Mouse (Mus musculus) kidney, adult 9 months (tissue): ENCODE data around the gene Golga3.

ENCODE experiments used
- DNase-seq: peaks from one replicate; pipeline ENCODE4 v3.0.0; 2022

Golga3 gene

DNA sequence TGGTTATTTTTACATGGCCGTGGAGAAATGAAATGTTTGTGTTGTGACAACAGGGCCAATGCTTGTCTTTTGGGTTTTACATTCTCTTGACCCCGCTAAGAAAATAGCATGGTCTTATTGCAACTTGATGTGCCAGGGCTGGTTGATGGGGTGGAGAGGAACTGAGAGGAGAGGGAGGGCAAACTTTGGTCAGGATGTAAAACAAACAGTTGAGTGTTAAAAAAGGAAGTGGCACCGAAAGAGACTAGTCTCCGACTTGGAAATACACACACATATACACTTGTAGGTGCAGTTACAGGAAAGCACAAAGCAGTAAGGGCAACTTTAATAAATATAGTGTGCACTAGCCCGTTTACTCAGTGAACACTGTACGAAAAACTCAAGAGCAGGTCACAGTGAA lies 55.8 kb downstream of the Golga3 start:
- DNase-seq: no peak

DNA sequence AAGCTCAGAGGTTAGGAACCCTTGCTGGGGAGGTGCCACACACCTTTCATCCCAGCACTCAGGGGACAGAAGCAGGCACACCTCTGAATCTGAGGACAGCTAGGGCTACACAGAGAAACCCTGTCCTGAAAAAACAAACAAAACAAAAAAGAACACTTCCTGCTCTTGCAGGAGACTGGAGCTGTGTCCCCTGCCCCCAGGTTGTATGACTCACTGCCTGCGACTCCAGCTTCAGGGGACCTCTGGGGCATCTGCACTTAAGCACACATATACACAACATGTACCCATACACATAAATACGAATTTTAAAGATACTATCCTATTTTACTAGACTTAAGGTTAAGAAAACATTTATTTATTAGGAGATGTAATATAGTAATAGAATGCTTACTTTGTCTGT lies 67.6 kb downstream of the Golga3 start:
- no peak for DNase-seq

DNA sequence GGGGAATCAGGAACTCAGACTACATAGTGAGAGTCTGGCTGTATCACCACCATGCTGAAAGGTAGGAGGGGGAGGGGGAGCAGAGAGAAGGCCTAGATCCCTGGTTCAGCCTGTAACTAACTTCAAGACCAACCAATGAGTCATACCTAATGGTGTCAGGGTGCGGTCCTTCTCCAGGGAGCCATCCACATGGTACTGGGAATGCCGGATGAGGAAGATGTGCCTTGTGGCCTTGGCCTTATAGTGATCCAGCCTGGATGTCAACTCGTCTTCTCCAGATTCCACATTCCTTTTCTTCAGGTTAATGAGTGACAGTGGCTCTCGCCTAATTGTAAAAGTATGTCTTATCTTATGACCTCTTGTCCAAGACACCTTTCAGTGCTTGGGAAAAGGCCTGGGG lies 90.4 kb downstream of the Golga3 start:
- peak; percentile 27 for DNase-seq

DNA sequence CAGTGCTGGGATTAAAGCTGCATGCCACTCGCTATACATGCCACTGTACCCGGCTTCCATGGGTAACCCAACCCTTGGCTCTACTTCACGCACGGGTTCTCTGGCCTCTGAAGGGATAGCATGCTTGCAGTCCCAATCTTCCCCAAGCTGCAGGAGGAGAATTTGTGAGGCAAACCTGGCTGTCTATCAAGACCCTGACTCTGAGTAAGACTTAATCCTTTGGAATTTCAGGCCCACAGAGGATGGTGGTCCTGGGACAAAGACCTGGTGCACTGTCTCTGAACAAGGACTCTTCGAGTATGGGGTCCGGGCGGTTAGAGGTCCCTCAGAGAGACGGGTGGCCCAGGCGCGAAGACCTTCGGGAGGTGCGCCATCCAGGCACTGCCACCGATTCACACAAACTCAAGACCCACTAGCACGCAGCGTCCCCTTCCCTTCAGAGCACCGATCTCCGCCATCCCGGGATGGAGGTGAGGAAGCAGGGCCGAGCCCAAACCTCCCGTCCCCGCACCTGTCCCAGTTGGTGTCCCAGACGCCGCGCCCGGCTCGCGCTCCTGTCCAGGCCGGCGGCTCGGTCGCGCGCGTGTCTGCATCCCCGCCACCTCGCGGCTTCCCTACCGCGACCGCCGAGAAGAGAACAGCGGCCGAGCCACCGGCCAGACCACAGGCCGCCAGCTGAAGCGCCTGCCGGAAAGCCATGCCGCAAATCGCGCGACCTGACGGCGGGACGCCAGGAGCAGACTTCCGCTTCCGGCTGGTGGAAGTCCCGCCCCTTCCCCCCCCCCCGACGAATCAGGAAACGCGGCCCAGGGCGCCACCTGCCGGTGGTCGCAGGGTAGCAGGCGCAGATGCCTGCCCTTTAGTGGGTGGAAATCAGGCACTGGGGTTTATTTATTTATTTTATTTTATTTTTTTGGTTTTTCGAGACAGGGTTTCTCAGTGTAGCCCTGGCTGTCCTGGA lies 92.9 kb downstream of the Golga3 start, which contains the start of gene Pgam5:
Gene Pgam5 (minus strand): TSS at position 773 of the 961 bp plus-strand sequence.
- peak; percentile 88 for DNase-seq

DNA sequence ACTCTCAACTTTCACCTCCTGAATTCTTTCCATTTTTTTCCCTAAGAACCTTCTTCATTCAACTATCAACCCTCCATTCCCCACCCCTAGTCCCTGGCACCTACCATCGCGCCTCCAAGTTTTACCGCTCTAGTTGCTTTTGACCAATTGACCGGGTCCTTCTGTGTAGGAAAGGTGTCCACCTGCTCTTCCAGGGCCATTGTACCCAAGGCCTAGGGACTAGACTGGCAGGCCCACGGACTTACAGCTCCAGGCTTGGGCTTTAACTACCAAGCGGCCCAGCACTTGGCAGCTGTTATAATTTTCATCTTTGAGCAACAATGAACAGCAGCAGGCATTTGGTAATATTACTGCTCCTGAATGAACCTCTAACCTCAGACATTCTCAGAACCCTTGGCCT lies 93.7 kb downstream of the Golga3 start:
- DNase-seq: peak; percentile 26

DNA sequence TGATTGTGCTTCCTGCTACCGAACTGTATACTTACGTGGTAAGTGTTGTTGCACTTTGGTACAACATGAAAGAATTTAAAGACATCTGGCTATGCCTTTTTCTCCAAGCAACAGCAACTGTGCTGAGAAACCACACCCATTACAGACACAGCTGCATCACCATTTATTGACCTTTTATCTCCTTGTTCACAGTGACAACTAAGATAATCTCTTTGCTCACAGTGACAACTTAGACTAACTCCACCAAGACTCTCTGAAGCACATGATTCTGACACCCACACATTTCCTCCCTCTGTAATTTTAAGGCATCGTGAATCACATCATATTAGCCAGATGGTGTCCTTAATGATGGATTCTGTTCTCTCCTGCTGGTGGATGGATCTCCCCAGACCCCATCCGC lies 97.6 kb downstream of the Golga3 start:
- no peak for DNase-seq

DNA sequence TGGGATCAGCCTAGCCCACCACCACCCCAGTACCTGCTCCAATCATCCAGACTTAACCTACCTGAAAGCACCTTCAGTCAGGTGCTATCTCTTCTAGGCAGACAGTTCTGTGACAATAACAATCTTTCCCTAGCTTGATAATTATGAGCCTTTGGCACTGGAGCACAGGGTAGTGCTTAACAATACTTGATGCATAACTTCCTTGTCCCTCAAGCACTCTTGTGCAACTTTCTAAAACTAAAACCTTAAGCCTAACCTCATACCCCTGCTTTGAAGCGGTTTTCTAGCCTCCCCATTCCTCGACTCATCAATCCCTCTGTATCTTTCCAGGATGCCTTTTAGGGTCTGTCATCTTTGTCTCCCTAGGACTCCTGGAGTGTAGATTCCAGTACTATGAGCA lies 98.3 kb downstream of the Golga3 start:
- no peak for DNase-seq
